Mouse (Mus musculus) intestine, embryonic 14.5 days (tissue): ENCODE data around the gene Gm21292. TPM values are rescaled to one million over a fixed set of nuclear protein-coding genes. Genes with fewer than 3 reads are reported as not detected.
"Not testable (repeated sequence)": the region's sequence is repeated elsewhere in the genome, so short reads cannot be mapped to it uniquely, and the experiment has no call there.

Source experiments
- ATAC-seq: fragments of 200-750 bp; cut with Nextera tagmentation; replicated peaks from 2 replicates; pipeline ENCODE4 v1.8.0; 2017; ENCODE audit warnings: low read depth, moderate number of reproducible peaks, moderate TSS enrichment, moderate library complexity; ENCODE audit not compliant: low FRiP score, low TSS enrichment
- DNase-seq: peaks from one replicate; pipeline ENCODE4 v3.0.0-alpha.2; 2018; ENCODE audit warnings: low spot score
- H3K27ac ChIP-seq: fragments of 300-500 bp; sonication (generic); 2 replicates; pipeline ENCODE4 v1.5.1; 2014; ENCODE audit warnings: low read depth, mild to moderate bottlenecking, control low read depth
- H3K27me3 ChIP-seq: fragments of 300-500 bp; sonication (generic); replicated peaks from 2 replicates; pipeline ENCODE4 v1.6.1; 2014; ENCODE audit warnings: low read length, control low read depth; ENCODE audit not compliant: control insufficient read depth, insufficient read depth
- H3K36me3 ChIP-seq: fragments of 300-500 bp; sonication (generic); 2 replicates; pipeline ENCODE4 v1.6.1; 2014; ENCODE audit warnings: low read length, control low read depth; ENCODE audit not compliant: control insufficient read depth, insufficient read depth
- H3K4me1 ChIP-seq: fragments of 300-500 bp; sonication (generic); replicated peaks from 2 replicates; pipeline ENCODE4 v1.6.1; 2014; ENCODE audit warnings: low read length, control low read depth, mixed read lengths; ENCODE audit not compliant: control insufficient read depth, insufficient read depth
- H3K4me2 ChIP-seq: fragments of 300-500 bp; sonication (generic); 2 replicates; pipeline ENCODE4 v1.6.1; 2014; ENCODE audit warnings: low read length
- H3K4me3 ChIP-seq: fragments of 300-500 bp; sonication (generic); 2 replicates; pipeline ENCODE4 v1.5.1; 2014; ENCODE audit warnings: low read depth, low read length, control low read depth, mixed read lengths
- H3K9ac ChIP-seq: fragments of 300-500 bp; sonication (generic); 2 replicates; pipeline ENCODE4 v1.6.1; 2014; ENCODE audit warnings: mild to moderate bottlenecking, low read length
- H3K9me3 ChIP-seq: fragments of 300-500 bp; sonication (generic); 2 replicates; pipeline ENCODE4 v1.6.1; 2016; ENCODE audit warnings: low read length, control low read depth; ENCODE audit not compliant: control insufficient read depth
- WGBS: fragments of 180-500 bp; shearing (Covaris S2); extraction: QIAGEN DNeasy Blood & Tissue Kit; methylation state at CpG from one replicate; pipeline ENCODE4 v1.1.7; 2014; 5-methylcytosine and 5-hydroxymethylcytosine counted together
- polyA plus RNA-seq: library from polyadenylated mRNA; unstranded; fragments of >200 nt; fragmentation: Nextera tagmentation; extraction: Ambion mirVana; gene quantifications from 2 replicates; pipeline ENCODE4 v1.2.1, GENCODE M21; 2014

Gm21292 gene
- not detected in 2 replicates for polyA plus RNA-seq

- not testable (repeated sequence) for H3K9ac ChIP-seq, ATAC-seq, H3K4me3 ChIP-seq, H3K9me3 ChIP-seq, H3K36me3 ChIP-seq, H3K27ac ChIP-seq, H3K27me3 ChIP-seq, H3K4me2 ChIP-seq, H3K4me1 ChIP-seq, DNase-seq
- WGBS, result no CpG with 5 or more reads among the region's 2 CpGs
Measured at GRCm38 (mm10) chrY:9133824-9134223, at the start of gene Gm21292. Gene Gm21292 (minus strand): TSS chrY:9133924.

Other genes starting within 250 kb of the Gm21292 start
- not detected in 2 replicates for gene Gm21721, start 68.3 kb upstream of the Gm21292 start, polyA plus RNA-seq
- gene Gm21812, start 213.3 kb upstream of the Gm21292 start, polyA plus RNA-seq, result not detected in 2 replicates